Mouse (Mus musculus) E14TG2a.4 (cell line): ENCODE measurements around the gene Mansc4.

Experiments used
- H3K27me3 ChIP-seq: 2 replicates; pipeline ENCODE4 v1.6.1; 2014; ENCODE audit warnings: low read length, control low read depth; ENCODE audit not compliant: insufficient read depth
- H3K36me3 ChIP-seq: 2 replicates; pipeline ENCODE4 v1.6.1; 2014; ENCODE audit warnings: low read length, control low read depth; ENCODE audit not compliant: insufficient read depth
- H3K4me1 ChIP-seq: replicated peaks from 2 replicates; pipeline ENCODE4 v1.6.1; 2014; ENCODE audit warnings: low read depth, low read length, control low read depth
- H3K4me3 ChIP-seq: replicated peaks from 2 replicates; pipeline ENCODE4 v1.5.1; 2014; ENCODE audit warnings: mild to moderate bottlenecking, low read length
- H3K9me3 ChIP-seq: 2 replicates; pipeline ENCODE4 v1.6.1; 2014; ENCODE audit warnings: low read length, control low read depth
- CTCF ChIP-seq: conservative IDR thresholded peaks from 2 replicates; pipeline ENCODE4 v1.5.1; 2014; ENCODE audit warnings: low read length
- NANOG ChIP-seq: IDR thresholded peaks from 2 replicates; pipeline ENCODE4 v1.6.1; 2014; ENCODE audit warnings: borderline replicate concordance, low read length, mixed read lengths
- POU5F1 ChIP-seq: IDR thresholded peaks from 2 replicates; pipeline ENCODE4 v1.6.1; 2014; ENCODE audit warnings: low read length, borderline replicate concordance

The Mansc4 gene

GRCm38 (mm10) chr6:147102293-147102692 is 15.5 kb upstream of the Mansc4 start:
- Histone ChIP-seq H3K27me3 (no peaks in the 10 kb centered on the region), H3K4me1 (peaks cover 58% of the 10 kb centered on the region), H3K9me3 (no peaks in the 10 kb centered on the region), H3K36me3 (peaks cover 48% of the 10 kb centered on the region), H3K4me3 (no peak overlapping the region)
- TF ChIP-seq NANOG: no peak
- no peak for TF ChIP-seq CTCF
- no peak for TF ChIP-seq POU5F1

GRCm38 (mm10) chr6:147099458-147100277 is 12.8 kb upstream of the Mansc4 start:
- Histone ChIP-seq H3K36me3 (peaks cover 51% of the 10 kb centered on the region), H3K27me3 (no peaks in the 10 kb centered on the region), H3K4me3 (no peak overlapping the region), H3K9me3 (no peaks in the 10 kb centered on the region), H3K4me1 (peaks cover 52% of the 10 kb centered on the region)
- TF ChIP-seq POU5F1: no peak
- TF ChIP-seq NANOG: no peak
- no peak for TF ChIP-seq CTCF

- Histone ChIP-seq H3K4me3 (no peak overlapping the region), H3K4me1 (peaks cover 69% of the 10 kb centered on the region), H3K27me3 (no peaks in the 10 kb centered on the region), H3K36me3 (peaks cover 51% of the 10 kb centered on the region), H3K9me3 (no peaks in the 10 kb centered on the region)
- TF ChIP-seq POU5F1 (no peak), NANOG (no peak), CTCF (no peak)
Measured at GRCm38 (mm10) chr6:147097346-147097929, 10.6 kb upstream of the Mansc4 start.

GRCm38 (mm10) chr6:147096934-147097333 is 10.1 kb upstream of the Mansc4 start:
- no peak for TF ChIP-seq CTCF
- no peak for TF ChIP-seq POU5F1
- no peak for TF ChIP-seq NANOG
- peaks cover 46% of the 10 kb centered on the region for H3K36me3 ChIP-seq
- H3K27me3 ChIP-seq: no peaks in the 10 kb centered on the region
- H3K9me3 ChIP-seq: no peaks in the 10 kb centered on the region
- H3K4me1 ChIP-seq: peaks cover 72% of the 10 kb centered on the region
- H3K4me3 ChIP-seq: no peak overlapping the region

GRCm38 (mm10) chr6:147096109-147096508 is 9.3 kb upstream of the Mansc4 start:
- TF ChIP-seq POU5F1: no peak
- TF ChIP-seq CTCF: peak; percentile 88
- H3K36me3 ChIP-seq: peaks cover 38% of the 10 kb centered on the region
- H3K9me3 ChIP-seq: no peaks in the 10 kb centered on the region
- peaks cover 64% of the 10 kb centered on the region for H3K4me1 ChIP-seq
- H3K4me3 ChIP-seq: no peak overlapping the region
- H3K27me3 ChIP-seq: no peaks in the 10 kb centered on the region

- H3K27me3 ChIP-seq: no peaks in the 10 kb centered on the region
- H3K36me3 ChIP-seq: peaks cover 33% of the 10 kb centered on the region
- H3K9me3 ChIP-seq: no peaks in the 10 kb centered on the region
- no peak overlapping the region for H3K4me3 ChIP-seq
- TF ChIP-seq NANOG: no peak
- TF ChIP-seq POU5F1: no peak
- TF ChIP-seq CTCF: no peak
- H3K4me1 ChIP-seq: peaks cover 62% of the 10 kb centered on the region
Measured at GRCm38 (mm10) chr6:147094771-147095170, 7.9 kb upstream of the Mansc4 start.

- TF ChIP-seq NANOG (no peak), POU5F1 (no peak), CTCF (no peak)
Measured at GRCm38 (mm10) chr6:147092136-147092535, 5.3 kb upstream of the Mansc4 start.

GRCm38 (mm10) chr6:147091136-147092120 is 4.6 kb upstream of the Mansc4 start, which contains the start of gene Klhl42:
TSS of gene Klhl42 (plus strand) at chr6:147091379.
- TF ChIP-seq POU5F1 (no peak), CTCF (no peak), NANOG (no peak)
- Histone ChIP-seq H3K4me1 (peaks cover 55% of the 10 kb centered on the region), H3K27me3 (peaks cover 3% of the 10 kb centered on the region; the same call in 1 of the 2 replicates), H3K9me3 (no peaks in the 10 kb centered on the region), H3K4me3 (peak within 1 kb of the TSS; percentile 89), H3K36me3 (peaks cover 25% of the 10 kb centered on the region)

More at GRCm38 (mm10) chr6:147092136-147092535, 5.3 kb upstream of the Mansc4 start:
- Histone ChIP-seq H3K36me3 (peaks cover 26% of the 10 kb centered on the region), H3K4me1 (peaks cover 49% of the 10 kb centered on the region), H3K9me3 (no peaks in the 10 kb centered on the region), H3K27me3 (peaks cover 3% of the 10 kb centered on the region; the same call in 1 of the 2 replicates), H3K4me3 (peak overlapping the region; percentile 89)
